Mouse (Mus musculus): ENCODE data around the gene Clic5. TPM values are rescaled to one million over a fixed set of nuclear protein-coding genes. Genes with fewer than 3 reads are reported as not detected.

The Clic5 gene
- 0.09 TPM in 1 of 2 replicates, not detected in the other for total RNA-seq (2023)

GRCm38 (mm10) chr17:44188042-44188768 lies at the start of gene Clic5:
Gene Clic5 (plus strand): TSS chr17:44188584.

Other genes starting within 250 kb of the Clic5 start
- 5.2 and 6.8 TPM in 2 replicates for gene Enpp5, start 109.8 kb upstream of the Clic5 start, total RNA-seq (2023)
- 3.3 and 4.3 TPM in 2 replicates for gene Enpp4, start 82.8 kb upstream of the Clic5 start, total RNA-seq (2023)